Mouse (Mus musculus) cerebellum, postnatal 36 days (tissue): Measurements from ENCODE around the gene Rnf225.
"Not testable (repeated sequence)": the region's sequence is repeated elsewhere in the genome, so short reads cannot be mapped to it uniquely, and the experiment has no call there.

ENCODE experiments used
- DNase-seq, 2 experiments: peaks; one replicate each; pipeline ENCODE4 v3.0.0; 2021 to 2022; ENCODE audit warnings: mixed read lengths in 2 of 2

Gene Rnf225

GRCm38 (mm10) chr7:12927191-12927680, at the start of gene Rnf225:
Rnf225 (plus strand) TSS chr7:12927416.
- no peak for DNase-seq

- DNase-seq, result no peak
These were observed 47.2 kb upstream of the Rnf225 start for GRCm38 (mm10) chr7:12880036-12880435.

- DNase-seq, result peak in 1 of 2 experiments; percentile 9
These were observed 46.7 kb upstream of the Rnf225 start for GRCm38 (mm10) chr7:12880497-12880896.

GRCm38 (mm10) chr7:12880911-12881660, 46.1 kb upstream of the Rnf225 start, which contains the start of gene Zfp128:
Zfp128 (plus strand) TSS chr7:12881177.
- DNase-seq, result peak; percentile 95 to 96

GRCm38 (mm10) chr7:12886563-12887266, 40.5 kb upstream of the Rnf225 start:
- DNase-seq, result no peak

- no peak for DNase-seq
These were observed 39.6 kb upstream of the Rnf225 start for GRCm38 (mm10) chr7:12887585-12887984.

GRCm38 (mm10) chr7:12890928-12891327, 36.3 kb upstream of the Rnf225 start:
- DNase-seq, result no peak

- DNase-seq, result no peak
These were observed 35.9 kb upstream of the Rnf225 start for GRCm38 (mm10) chr7:12891334-12891733.

- DNase-seq, result peak; percentile 89 to 92
These were observed 29.4 kb upstream of the Rnf225 start, which contains the start of gene Zscan22 for GRCm38 (mm10) chr7:12897655-12898410. Zscan22 (plus strand) TSS chr7:12897815.

- no peak for DNase-seq
These were observed 25.7 kb upstream of the Rnf225 start for GRCm38 (mm10) chr7:12901517-12901916.

GRCm38 (mm10) chr7:12903623-12904022, 23.6 kb upstream of the Rnf225 start:
- peak in 1 of 2 experiments; percentile 14 for DNase-seq

GRCm38 (mm10) chr7:12905146-12905545, 22.1 kb upstream of the Rnf225 start:
- DNase-seq, result no peak

GRCm38 (mm10) chr7:12909498-12909962, 17.7 kb upstream of the Rnf225 start:
- DNase-seq, result peak; percentile 82 to 88

GRCm38 (mm10) chr7:12910181-12910668, 17.0 kb upstream of the Rnf225 start:
- peak; percentile 59 to 66 for DNase-seq

GRCm38 (mm10) chr7:12913556-12913955, 13.7 kb upstream of the Rnf225 start:
- no peak for DNase-seq

- DNase-seq, result not testable (repeated sequence)
These were observed 6.7 kb upstream of the Rnf225 start for GRCm38 (mm10) chr7:12920495-12920894.

GRCm38 (mm10) chr7:12921318-12921704, 5.9 kb upstream of the Rnf225 start:
- no peak for DNase-seq

GRCm38 (mm10) chr7:12921705-12922465, 5.3 kb upstream of the Rnf225 start, which contains the start of gene Rps5:
Rps5 (plus strand) TSS chr7:12922290.
- DNase-seq, result peak; percentile 98 to 99

- DNase-seq, result no peak
These were observed 4.5 kb upstream of the Rnf225 start for GRCm38 (mm10) chr7:12922729-12923128.

- DNase-seq, result peak; percentile 46 to 47
These were observed 900 bp upstream of the Rnf225 start for GRCm38 (mm10) chr7:12926316-12926715.

- peak; percentile 68 to 78 for DNase-seq
These were observed 725 bp downstream of the Rnf225 start for GRCm38 (mm10) chr7:12927693-12928589.
